ENCODE assay signal across 8 mouse cellular contexts in the genomic region with DNA sequence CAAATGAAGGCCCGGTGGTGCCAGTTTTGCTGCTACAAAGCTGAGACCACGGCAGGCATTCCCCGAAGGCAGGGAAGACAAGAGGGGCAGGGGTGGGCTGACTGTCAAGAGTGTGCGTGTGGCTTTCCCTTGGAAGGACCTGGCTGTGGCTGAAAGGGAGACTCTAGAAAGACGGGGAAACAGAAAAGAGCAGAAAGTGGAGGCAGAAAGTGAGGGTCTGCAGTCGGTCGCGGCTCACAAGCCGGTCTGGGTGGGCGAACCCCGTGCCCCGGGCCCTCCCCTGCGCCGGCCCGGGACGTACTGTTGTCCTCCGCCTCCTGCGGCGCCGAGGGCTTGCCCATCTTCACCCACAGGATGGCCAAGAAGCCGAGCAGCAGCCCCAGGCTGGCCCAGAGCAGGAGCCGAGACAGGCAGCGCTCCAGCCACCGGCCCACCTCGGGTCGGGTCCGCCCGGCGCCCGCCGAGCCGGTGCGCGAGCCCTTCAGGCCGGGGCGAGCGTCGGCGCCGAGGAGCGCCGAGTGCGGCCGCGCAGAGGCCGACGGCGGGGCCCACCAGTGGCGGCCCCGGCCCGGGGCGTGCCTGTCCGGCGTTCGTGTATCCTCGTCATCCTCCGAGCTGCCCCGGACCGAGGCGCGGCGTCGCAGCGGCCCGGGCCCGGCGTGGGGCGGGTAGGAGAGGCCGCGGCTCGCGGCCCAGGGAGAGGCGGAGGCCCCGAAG. TPM values are rescaled to one million over a fixed set of nuclear protein-coding genes. Genes with fewer than 3 reads are reported as not detected.
A peak's percentile ranks its signal among the peaks of the same experiment; 100 is the strongest.
DNase-seq lines count a peak whose midpoint lies in the region; ATAC-seq and TF ChIP-seq lines count a peak whose summit lies in the region.

No protein-coding gene starts in this region.

- POLR2A ChIA-PET in Patski (lab: Charles Lee): interaction anchor here (1.0 to 1.3 kb wide), 3 partner anchors 10 to 69 kb away, joined by 3 to 5 read pairs (median 4); no protein-coding TSS in a partner anchor

- intact Hi-C loops in heart, postnatal 14 days (cut with DNase I): loop anchor here (10.0 kb wide), 4 partner anchors 169 to 949 kb away; a partner anchor contains a TSS

- H3K27me3 ChIP-seq in Patski: no peaks in the 10 kb centered on the region

- CTCF ChIA-PET in Patski (lab: Charles Lee): interaction anchor here (1.1 to 1.5 kb wide), 2 partner anchors 9 to 78 kb away, joined by 4 to 5 read pairs; no protein-coding TSS in a partner anchor

- no peak for DNase-seq in frontal cortex, postnatal 36 days (ENCODE audit: low spot score in 2 of 2)
- DNase-seq in Patski (ENCODE audit: low read depth, low spot score) (no peak), liver (peak; percentile 58)
- DNase-seq in embryo, embryonic 9.5 days (ENCODE audit: extremely low spot score): peak; percentile 64
- DNase-seq in heart, postnatal 14 days: peak; percentile 36 to 43
- peak; percentile 57 for DNase-seq in naive thymus-derived CD4-positive, alpha-beta T cell, adult 2 months (ENCODE audit: low read depth)
- no peak for DNase-seq in right cerebral cortex, postnatal 25 days

- in situ Hi-C loops in Patski (cut with MboI; ENCODE audit: low pct_unique_long_range_greater_than_20kb): no loop called here

- no peak for TF ChIP-seq CTCF in Patski (IDR thresholded peaks at IDR 0.05)

- 0 out of 2 replicates have a peak, but pooled peaks have one; percentile 18 for ATAC-seq in frontal cortex, adult (ENCODE audit: low TSS enrichment)
- ATAC-seq in Patski: peak; percentile 29

RNA-seq across cellular contexts. Expression of a gene that starts 0.8 kb away (rescaled TPM):
- polyA plus RNA-seq in Patski (2021): 104 TPM
- 10 to 100 TPM; 27.4 to 28.6 TPM for total RNA-seq in heart, postnatal 14 days (2021)

RNA-seq across cellular contexts. Expression of a gene that starts 35.9 kb away (rescaled TPM):
- polyA plus RNA-seq in Patski (2021): 1.0 TPM
- 10 to 100 TPM in 1 of 2 experiments, 1 to 10 TPM in 1; 8.9 to 10.7 TPM for total RNA-seq in heart, postnatal 14 days (2021)

Comparison
In these comparisons a context has a peak if more than half of its experiments do, and no peak if none do; other contexts are left out.
1. DNase-seq: peak in embryo, embryonic 9.5 days (single experiment), heart, postnatal 14 days (2 of 2), liver (single experiment) and naive thymus-derived CD4-positive, alpha-beta T cell, adult 2 months (single experiment); none in frontal cortex, postnatal 36 days (0 of 2), Patski (single experiment) and right cerebral cortex, postnatal 25 days (single experiment).